Mouse (Mus musculus) heart, embryonic 13.5 days (tissue): ENCODE data around the gene Nqo1. TPM values are rescaled to one million over a fixed set of nuclear protein-coding genes. Genes with fewer than 3 reads are reported as not detected.
A peak's percentile ranks its signal among the peaks of the same experiment; 100 is the strongest.

ENCODE experiments used
- ATAC-seq: fragments of 200-750 bp; cut with Nextera tagmentation; 2 replicates; pipeline ENCODE4 v1.8.0; 2017; ENCODE audit warnings: moderate TSS enrichment; ENCODE audit not compliant: insufficient number of reproducible peaks, low FRiP score, low TSS enrichment; ENCODE audit errors: extremely low read depth
- H3K27ac ChIP-seq: fragments of 300-500 bp; sonication (generic); replicated peaks from 2 replicates; pipeline ENCODE4 v1.5.1; 2015; ENCODE audit warnings: moderate library complexity, mild to moderate bottlenecking, inconsistent platforms
- H3K27me3 ChIP-seq: fragments of 300-500 bp; sonication (generic); replicated peaks from 2 replicates; pipeline ENCODE4 v1.6.1; 2015; ENCODE audit warnings: mild to moderate bottlenecking, inconsistent platforms
- H3K36me3 ChIP-seq: fragments of 300-500 bp; sonication (generic); 2 replicates; pipeline ENCODE4 v1.6.1; 2015; ENCODE audit warnings: mild to moderate bottlenecking, inconsistent platforms
- H3K4me1 ChIP-seq: fragments of 300-500 bp; sonication (generic); 2 replicates; pipeline ENCODE4 v1.6.1; 2015; ENCODE audit warnings: inconsistent platforms
- H3K4me2 ChIP-seq: fragments of 300-500 bp; sonication (generic); 2 replicates; pipeline ENCODE4 v1.6.1; 2015; ENCODE audit warnings: inconsistent platforms, mild to moderate bottlenecking, moderate library complexity
- H3K4me3 ChIP-seq: fragments of 300-500 bp; sonication (generic); 2 replicates; pipeline ENCODE4 v1.5.1; 2015; ENCODE audit warnings: moderate library complexity, mild to moderate bottlenecking, inconsistent platforms
- H3K9ac ChIP-seq: fragments of 300-500 bp; sonication (generic); 2 replicates; pipeline ENCODE4 v1.6.1; 2015; ENCODE audit warnings: inconsistent platforms, mild to moderate bottlenecking, moderate library complexity
- H3K9me3 ChIP-seq: fragments of 300-500 bp; sonication (generic); 2 replicates; pipeline ENCODE4 v1.6.1; 2016; ENCODE audit warnings: inconsistent platforms
- whole genome bisulfite sequencing: fragments of 180-500 bp; shearing (Covaris S2); methylation state at CpG from one replicate; pipeline ENCODE4 v1.1.7; 2015; ENCODE audit warnings: mixed read lengths; 5-methylcytosine and 5-hydroxymethylcytosine counted together
- polyA plus RNA-seq: library from polyadenylated mRNA; unstranded; fragments of >200 nt; fragmentation: Nextera tagmentation; extraction: Ambion mirVana; gene quantifications from 2 replicates; pipeline ENCODE4 v1.2.1, GENCODE M21; 2015

Gene Nqo1
- polyA plus RNA-seq, 1 experiment from 2014 or later, result 5.7 TPM

DNA sequence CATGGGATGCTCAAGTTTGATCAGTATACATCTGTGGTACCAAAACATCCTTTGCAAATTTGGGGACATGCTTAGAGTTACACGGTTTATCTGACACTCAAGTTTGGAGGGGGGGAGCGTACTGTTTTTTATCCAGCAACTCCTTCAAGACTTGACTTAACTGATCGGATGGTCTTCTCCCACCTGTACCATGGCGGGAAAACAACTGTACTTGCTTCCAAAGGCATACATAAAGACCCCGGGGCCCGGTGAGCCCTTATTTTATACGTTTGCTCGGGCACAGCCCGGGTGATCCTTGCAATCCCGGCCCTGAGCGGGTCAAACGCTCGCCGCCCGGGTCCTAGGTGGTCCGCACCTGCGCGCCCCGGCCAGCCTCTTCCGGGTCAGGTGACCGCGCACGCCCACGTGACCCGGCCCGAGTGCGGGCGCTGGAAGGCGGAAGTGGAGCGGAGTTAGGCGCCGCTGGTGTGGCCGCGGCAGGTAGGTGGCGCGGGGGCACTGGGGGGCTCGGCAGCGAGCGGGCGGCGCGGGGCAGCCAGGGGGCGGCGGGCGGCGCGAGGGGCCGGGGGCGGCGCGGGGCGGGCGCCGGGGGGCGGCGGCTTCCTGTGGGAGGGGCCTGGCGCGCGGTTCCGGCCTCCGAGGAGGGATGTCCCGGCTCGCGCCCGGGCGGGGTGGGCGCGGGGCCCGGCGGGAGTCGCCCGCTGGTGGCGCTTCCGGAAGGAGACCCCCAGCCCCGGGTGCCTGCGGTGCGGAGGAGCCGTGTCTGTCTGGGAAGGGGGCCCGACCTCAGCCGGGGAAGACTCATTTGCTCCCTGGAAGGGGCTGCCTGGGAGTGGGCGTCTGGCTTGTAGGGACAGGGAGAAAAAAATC lies 33.2 kb upstream of the Nqo1 start, which contains the start of gene Wwp2:
Gene Wwp2, plus strand, starts transcription at position 404 of the 870 bp plus-strand sequence.
- Histone ChIP-seq H3K27ac (peak within 1 kb of the TSS; percentile 90), H3K27me3 (no peaks in the 10 kb centered on the region), H3K36me3 (no peaks in the 10 kb centered on the region), H3K4me1 (peaks cover 15% of the 10 kb centered on the region), H3K4me3 (peak within 1 kb of the TSS; percentile 86), H3K9ac (peak within 1 kb of the TSS; percentile 93), H3K4me2 (peak within 1 kb of the TSS; percentile 83), H3K9me3 (no peaks in the 10 kb centered on the region)
- peak; percentile 89 for ATAC-seq
- under 1% methylated on average over 62 of the region's 81 CpGs for WGBS

DNA sequence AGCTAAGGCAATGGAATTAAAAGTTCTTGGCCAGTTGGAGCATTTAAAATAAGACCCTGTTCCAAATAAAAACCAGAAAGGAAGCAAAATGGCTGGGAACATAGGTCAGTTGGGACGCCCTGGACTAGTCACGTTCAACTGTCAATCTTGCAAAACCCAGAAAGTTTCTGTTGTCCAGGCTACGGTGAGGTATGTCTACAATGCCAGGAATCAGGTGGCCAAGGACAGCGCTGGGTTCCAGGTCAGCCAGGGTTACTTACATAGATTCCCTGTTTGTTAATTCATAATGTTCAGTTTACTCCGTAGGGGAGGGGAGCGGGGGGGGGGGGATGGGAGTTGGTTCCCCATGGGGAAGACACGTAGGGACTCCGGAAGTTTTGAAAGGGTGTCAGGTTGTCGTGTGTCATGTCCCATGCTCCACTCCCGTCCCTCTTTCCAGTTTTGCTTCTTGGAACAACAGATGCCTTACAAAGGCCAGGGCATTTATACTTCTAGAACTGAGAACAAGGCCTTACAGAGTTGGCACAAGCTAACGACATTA lies 32.5 kb upstream of the Nqo1 start:
- H3K4me2 ChIP-seq, result peak overlapping the region; percentile 83
- 0 out of 2 replicates have a peak overlapping the region, but pooled peaks have one; percentile 90 for H3K27ac ChIP-seq
- no peaks in the 10 kb centered on the region for H3K9me3 ChIP-seq
- H3K9ac ChIP-seq, result peak overlapping the region; percentile 93
- no peaks in the 10 kb centered on the region for H3K36me3 ChIP-seq
- H3K4me1 ChIP-seq, result peaks cover 15% of the 10 kb centered on the region
- WGBS, result 28% methylated on average over 11 of the region's 11 CpGs
- no peaks in the 10 kb centered on the region; the same call in 1 of the 2 replicates for H3K27me3 ChIP-seq
- no peak for ATAC-seq
- peak overlapping the region; percentile 86 for H3K4me3 ChIP-seq

DNA sequence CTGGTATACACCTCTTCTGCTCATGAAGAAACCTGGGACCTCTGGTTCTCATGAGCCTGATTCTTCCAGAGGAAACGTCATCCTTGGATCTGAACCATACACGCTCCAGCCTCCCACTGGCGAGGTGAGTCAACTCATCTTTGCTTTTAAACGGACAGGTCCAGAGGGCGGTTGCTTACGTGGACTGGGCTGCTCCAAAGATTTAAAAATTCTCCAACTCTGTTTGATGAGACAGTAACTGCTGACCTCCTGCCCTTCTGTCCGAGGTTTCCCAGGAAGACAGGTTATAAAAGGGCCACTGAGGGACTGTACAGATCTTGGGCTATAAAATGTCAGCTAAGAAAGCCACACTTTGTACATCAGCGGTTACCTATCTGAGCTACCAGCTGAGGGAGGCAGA lies 27.8 kb upstream of the Nqo1 start:
- H3K27ac ChIP-seq, result no peak overlapping the region
- no peaks in the 10 kb centered on the region for H3K36me3 ChIP-seq

DNA sequence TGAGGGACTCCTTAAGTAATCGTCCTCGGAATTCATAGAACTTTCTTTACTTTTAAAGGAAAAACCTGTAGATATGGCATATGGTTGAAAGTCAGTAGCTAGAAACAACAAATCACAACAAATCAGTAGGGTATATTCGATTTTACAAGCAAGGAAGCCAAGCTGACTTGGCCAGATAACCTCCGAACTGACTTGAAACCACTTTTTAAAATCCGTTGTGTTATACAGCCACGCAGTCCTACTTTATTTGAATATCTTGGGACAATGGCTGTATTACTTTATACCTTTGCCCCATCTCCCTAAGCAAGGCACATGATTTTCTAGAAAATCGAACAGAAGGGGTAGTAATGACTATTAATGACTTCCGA lies 22.2 kb upstream of the Nqo1 start:
- Histone ChIP-seq H3K36me3 (peaks cover 33% of the 10 kb centered on the region), H3K27ac (no peak overlapping the region), H3K9ac (no peak overlapping the region; the same call in 1 of the 2 replicates)

More for the DNA sequence above, 27.8 kb upstream of the Nqo1 start:
- Histone ChIP-seq H3K4me3 (no peak overlapping the region), H3K9ac (no peak overlapping the region), H3K27me3 (peaks cover 15% of the 10 kb centered on the region; the same call in 1 of the 2 replicates), H3K4me2 (no peak overlapping the region), H3K9me3 (no peaks in the 10 kb centered on the region), H3K4me1 (peaks cover 6% of the 10 kb centered on the region; the same call in 1 of the 2 replicates)
- no peak for ATAC-seq
- WGBS, result 77% methylated on average over 8 of the region's 8 CpGs

DNA sequence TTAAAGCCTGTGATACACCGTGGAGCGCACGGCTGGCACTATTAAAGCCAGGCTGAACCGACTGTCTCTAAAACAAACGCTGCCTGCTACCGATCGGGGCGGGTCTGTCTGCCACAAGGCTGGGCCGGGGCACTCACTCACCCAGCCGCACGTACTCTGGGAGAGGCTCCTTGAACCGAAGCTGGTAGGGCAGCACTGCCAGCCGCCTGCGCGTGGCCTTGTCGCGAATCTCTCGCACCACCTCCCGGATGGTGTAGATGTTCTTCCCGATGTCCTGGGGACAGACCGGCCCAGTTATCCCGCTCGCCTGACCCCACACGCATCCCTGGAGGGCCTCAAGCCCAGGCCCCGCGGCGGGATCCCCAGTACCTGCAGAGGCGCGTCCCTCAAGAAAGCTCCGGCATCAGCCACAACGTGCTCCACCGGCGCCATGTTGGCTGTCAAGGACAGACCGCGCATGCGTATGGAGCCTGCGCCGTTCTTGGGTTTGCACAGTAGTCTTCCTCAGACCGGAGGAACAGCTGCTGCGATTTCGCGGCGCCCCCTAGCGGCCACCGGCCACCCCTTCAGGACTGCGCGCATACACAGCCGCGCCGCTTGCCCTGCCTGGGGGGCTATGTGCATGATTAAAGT lies 21.7 kb upstream of the Nqo1 start, which contains the start of gene Nob1:
Gene Nob1, minus strand, starts transcription at position 455 of the 633 bp plus-strand sequence.
- ATAC-seq, result peak; percentile 93
- Histone ChIP-seq H3K9me3 (no peaks in the 10 kb centered on the region), H3K4me1 (peaks cover 17% of the 10 kb centered on the region), H3K9ac (peak within 1 kb of the TSS; percentile 88), H3K4me2 (peak within 1 kb of the TSS; percentile 81), H3K27ac (peak within 1 kb of the TSS; percentile 69), H3K4me3 (peak within 1 kb of the TSS; percentile 82), H3K36me3 (peaks cover 38% of the 10 kb centered on the region), H3K27me3 (0 out of 2 replicates have a peak, but pooled peaks cover 10% of the 10 kb centered on the region)
- WGBS, result under 1% methylated on average over 50 of the region's 50 CpGs

More for the DNA sequence above, 22.2 kb upstream of the Nqo1 start:
- peaks cover 13% of the 10 kb centered on the region; the same call in 1 of the 2 replicates for H3K27me3 ChIP-seq
- H3K4me3 ChIP-seq, result peak overlapping the region; percentile 82
- peak overlapping the region; percentile 81 for H3K4me2 ChIP-seq
- H3K4me1 ChIP-seq, result peaks cover 17% of the 10 kb centered on the region
- 42% methylated on average over 8 of the region's 8 CpGs for WGBS
- no peaks in the 10 kb centered on the region for H3K9me3 ChIP-seq
- no peak for ATAC-seq

DNA sequence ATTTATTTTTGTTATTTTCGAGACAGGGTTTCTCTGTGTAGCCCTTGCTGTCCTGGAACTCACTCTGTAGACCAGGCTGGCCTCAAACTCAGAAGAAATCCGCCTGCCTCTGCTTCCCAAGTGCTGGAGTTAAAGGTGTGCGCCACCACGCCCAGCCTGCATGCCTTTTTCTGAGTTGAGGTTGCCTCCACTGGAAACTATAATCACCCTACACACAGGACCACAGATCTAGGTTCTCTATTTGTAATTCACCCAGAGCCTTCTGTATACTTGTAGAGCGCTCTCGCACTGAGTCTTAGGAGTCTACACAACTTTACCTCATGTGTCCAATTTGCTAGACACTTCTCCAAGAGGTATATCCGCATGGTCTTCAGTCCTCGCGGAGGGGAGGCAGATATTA lies 21.2 kb upstream of the Nqo1 start:
- H3K9ac ChIP-seq, result peak overlapping the region; percentile 88
- peak overlapping the region; percentile 82 for H3K4me3 ChIP-seq
- no peaks in the 10 kb centered on the region for H3K9me3 ChIP-seq
- peaks cover 17% of the 10 kb centered on the region for H3K4me1 ChIP-seq
- WGBS, result 24% methylated on average over 9 of the region's 9 CpGs
- no peak for ATAC-seq
- peaks cover 44% of the 10 kb centered on the region for H3K36me3 ChIP-seq
- peak overlapping the region; percentile 81 for H3K4me2 ChIP-seq
- H3K27ac ChIP-seq, result peak overlapping the region; percentile 69
- 0 out of 2 replicates have a peak, but pooled peaks cover 10% of the 10 kb centered on the region for H3K27me3 ChIP-seq

DNA sequence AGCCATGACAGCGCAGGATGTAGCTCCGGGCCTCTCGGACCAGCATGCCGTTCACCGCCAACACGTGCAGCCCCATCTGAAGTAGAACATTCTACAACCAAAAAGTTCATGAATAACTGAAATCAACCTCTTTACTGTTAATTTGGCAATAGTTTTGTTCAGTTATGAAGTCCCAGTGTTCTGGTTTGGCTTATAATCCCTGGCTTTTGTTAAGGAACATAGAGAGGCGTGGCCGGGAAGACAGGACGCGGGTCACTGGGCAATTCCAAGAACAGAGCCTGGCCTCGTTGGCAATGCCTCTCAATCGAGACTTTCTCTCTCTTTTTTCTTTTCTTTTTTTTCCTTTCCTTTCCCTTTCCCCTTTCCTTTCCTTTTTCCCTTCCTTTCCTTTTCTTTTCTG lies 14.0 kb upstream of the Nqo1 start:
- WGBS, result 90% methylated on average over 12 of the region's 12 CpGs
- Histone ChIP-seq H3K4me2 (no peak overlapping the region), H3K9me3 (no peaks in the 10 kb centered on the region), H3K4me1 (no peaks in the 10 kb centered on the region; the same call in 1 of the 2 replicates), H3K36me3 (peaks cover 100% of the 10 kb centered on the region), H3K4me3 (no peak overlapping the region), H3K9ac (no peak overlapping the region), H3K27me3 (no peaks in the 10 kb centered on the region), H3K27ac (no peak overlapping the region)
- no peak for ATAC-seq

DNA sequence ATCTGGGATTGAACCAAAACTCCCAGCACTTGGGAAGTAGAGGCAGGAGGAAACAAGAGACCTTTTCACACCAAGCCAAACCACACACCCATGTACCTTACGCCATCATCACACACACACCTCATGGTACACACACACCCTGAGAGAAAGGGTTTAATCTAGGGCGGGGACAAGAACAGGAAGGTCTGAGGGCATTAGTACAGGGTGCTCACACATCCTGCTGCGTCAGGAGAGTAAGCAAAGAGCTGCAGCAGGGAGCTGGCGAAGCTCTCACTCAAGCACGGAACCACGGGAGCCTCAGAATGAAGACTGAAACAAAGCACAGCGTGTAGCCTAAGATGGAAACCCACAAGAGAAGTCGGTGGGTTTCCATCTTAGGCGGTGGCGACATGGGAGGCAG lies 10.9 kb upstream of the Nqo1 start:
- no peaks in the 10 kb centered on the region for H3K9me3 ChIP-seq
- ATAC-seq, result no peak
- no peaks in the 10 kb centered on the region for H3K27me3 ChIP-seq
- no peak overlapping the region for H3K4me3 ChIP-seq
- H3K9ac ChIP-seq, result no peak overlapping the region
- no peaks in the 10 kb centered on the region for H3K4me1 ChIP-seq
- 90% methylated on average over 10 of the region's 10 CpGs for WGBS
- H3K27ac ChIP-seq, result no peak overlapping the region
- no peak overlapping the region for H3K4me2 ChIP-seq
- H3K36me3 ChIP-seq, result peaks cover 100% of the 10 kb centered on the region

DNA sequence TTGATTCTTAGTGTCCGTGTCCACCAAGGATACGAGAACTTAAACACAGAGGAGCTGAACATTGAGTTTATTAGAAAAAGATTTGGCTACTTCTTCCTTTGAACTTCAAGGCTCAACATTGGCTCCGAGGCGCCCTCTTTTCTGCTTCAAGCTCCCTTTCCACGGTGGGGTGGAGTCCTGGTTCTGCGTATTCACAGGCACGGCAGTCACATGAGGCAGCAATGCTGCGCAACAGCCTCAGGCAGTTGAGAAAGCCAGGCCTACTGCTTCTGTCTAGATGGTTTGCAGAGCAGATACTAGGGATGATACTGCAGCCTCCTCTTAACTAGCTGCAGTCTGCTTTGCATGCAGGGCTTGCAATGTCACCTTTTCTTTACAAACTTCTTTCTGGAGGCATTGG lies 9.5 kb upstream of the Nqo1 start:
- ATAC-seq, result no peak
- H3K4me1 ChIP-seq, result no peaks in the 10 kb centered on the region
- WGBS, result 85% methylated on average over 8 of the region's 8 CpGs
- H3K36me3 ChIP-seq, result peaks cover 93% of the 10 kb centered on the region
- H3K4me2 ChIP-seq, result no peak overlapping the region
- H3K9me3 ChIP-seq, result no peaks in the 10 kb centered on the region
- no peaks in the 10 kb centered on the region for H3K27me3 ChIP-seq
- no peak overlapping the region for H3K27ac ChIP-seq
- H3K9ac ChIP-seq, result no peak overlapping the region
- no peak overlapping the region for H3K4me3 ChIP-seq

DNA sequence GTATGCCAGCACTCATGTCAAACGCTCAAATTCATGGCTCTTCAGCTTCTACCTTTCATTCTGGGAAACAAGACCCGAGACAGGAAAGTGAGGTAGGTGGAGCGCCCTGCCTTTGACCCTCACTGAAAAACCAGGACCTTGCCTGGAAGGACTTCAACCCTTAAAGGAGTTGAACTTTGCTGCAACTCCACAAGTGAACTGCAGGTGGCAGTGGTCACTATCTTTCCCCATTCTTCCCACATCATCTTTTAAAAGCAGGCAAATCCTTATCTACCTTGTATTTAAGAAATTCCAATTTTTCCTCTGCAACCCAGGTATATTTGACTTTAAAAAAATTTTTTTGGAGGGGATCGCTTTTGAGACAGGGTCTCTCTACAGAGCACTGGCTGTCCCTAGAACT lies 8.4 kb upstream of the Nqo1 start:
- Histone ChIP-seq H3K9me3 (no peaks in the 10 kb centered on the region), H3K4me1 (no peaks in the 10 kb centered on the region), H3K4me3 (no peak overlapping the region), H3K36me3 (peaks cover 85% of the 10 kb centered on the region), H3K9ac (no peak overlapping the region), H3K27me3 (no peaks in the 10 kb centered on the region), H3K27ac (no peak overlapping the region), H3K4me2 (no peak overlapping the region)
- ATAC-seq, result no peak
- 60% methylated on average over 4 of the region's 4 CpGs for WGBS

DNA sequence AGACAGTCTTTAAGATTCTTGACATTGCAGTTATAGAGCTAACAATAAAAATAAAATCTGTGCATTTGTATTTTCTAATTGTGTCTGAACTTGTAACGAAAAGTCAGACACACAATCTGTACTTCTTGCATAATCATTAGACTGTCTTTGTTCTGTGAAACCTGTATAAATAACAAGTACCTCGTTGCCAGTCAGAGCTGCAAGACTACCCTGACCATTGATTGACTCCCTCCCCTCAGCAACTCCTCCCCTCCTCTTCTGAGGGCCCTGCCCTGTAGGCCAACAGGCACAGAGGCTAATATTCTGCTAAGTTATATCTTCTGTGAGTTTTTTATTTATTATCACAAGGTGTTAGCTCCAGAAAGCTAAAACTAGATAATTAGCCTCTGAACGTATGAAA lies 2.9 kb upstream of the Nqo1 start:
- Histone ChIP-seq H3K9me3 (no peaks in the 10 kb centered on the region), H3K27me3 (0 out of 2 replicates have a peak, but pooled peaks cover 2% of the 10 kb centered on the region), H3K36me3 (peaks cover 30% of the 10 kb centered on the region), H3K4me1 (peaks cover 15% of the 10 kb centered on the region), H3K27ac (no peak overlapping the region), H3K9ac (no peak overlapping the region), H3K4me2 (no peak overlapping the region), H3K4me3 (no peak overlapping the region)
- WGBS, result 58% methylated on average over 3 of the region's 3 CpGs
- no peak for ATAC-seq
